Mouse (Mus musculus): Measurements from ENCODE around the gene Actl10. TPM values are rescaled to one million over a fixed set of nuclear protein-coding genes. Genes with fewer than 3 reads are reported as not detected.

Gene Actl10
- polyA plus RNA-seq, 1 experiment from 2014 or later = 0.17 TPM

Other genes with a start within 250 kb of the Actl10 start
- gene Bpifb9b, start 244.5 kb upstream of the Actl10 start, polyA plus RNA-seq (2015; fragmentation: Nextera tagmentation; extraction: Ambion mirVana) = 1.2 TPM in 2 replicates
- 20.1 and 21.1 TPM in 2 replicates for gene Cdk5rap1, start 178.8 kb upstream of the Actl10 start, polyA plus RNA-seq (2015; fragmentation: Nextera tagmentation; extraction: Ambion mirVana)
- 12.1 and 12.8 TPM in 2 replicates for gene Snta1, start 143.7 kb upstream of the Actl10 start, polyA plus RNA-seq (2015; fragmentation: Nextera tagmentation; extraction: Ambion mirVana)
- gene Cbfa2t2, start 115.3 kb upstream of the Actl10 start, polyA plus RNA-seq (2015; fragmentation: Nextera tagmentation; extraction: Ambion mirVana) = 40.9 and 43.6 TPM in 2 replicates
- 0.83 and 1.3 TPM in 2 replicates for gene 1700003F12Rik, start 4.7 kb upstream of the Actl10 start, polyA plus RNA-seq (2015; fragmentation: Nextera tagmentation; extraction: Ambion mirVana)
- gene Necab3, start 7.1 kb downstream of the Actl10 start, polyA plus RNA-seq (2015; fragmentation: Nextera tagmentation; extraction: Ambion mirVana) = 3.4 and 4.3 TPM in 2 replicates
- 24.6 and 25.5 TPM in 2 replicates for gene E2f1, start 18.1 kb downstream of the Actl10 start, polyA plus RNA-seq (2015; fragmentation: Nextera tagmentation; extraction: Ambion mirVana)
- gene Pxmp4, start 51.9 kb downstream of the Actl10 start, polyA plus RNA-seq (2015; fragmentation: Nextera tagmentation; extraction: Ambion mirVana) = 30.5 and 33.1 TPM in 2 replicates
- gene Zfp341, start 61.5 kb downstream of the Actl10 start, polyA plus RNA-seq (2015; fragmentation: Nextera tagmentation; extraction: Ambion mirVana) = 1.6 and 2.0 TPM in 2 replicates
- 0.49 TPM in 1 of 2 replicates, not detected in the other for gene 4930519P11Rik, start 61.7 kb downstream of the Actl10 start, polyA plus RNA-seq (2015; fragmentation: Nextera tagmentation; extraction: Ambion mirVana)
- 38.1 and 47.7 TPM in 2 replicates for gene Chmp4b, start 99.9 kb downstream of the Actl10 start, polyA plus RNA-seq (2015; fragmentation: Nextera tagmentation; extraction: Ambion mirVana)
- gene Gm14214, start 218.3 kb downstream of the Actl10 start, polyA plus RNA-seq (2015; fragmentation: Nextera tagmentation; extraction: Ambion mirVana) = not detected in 2 replicates
- 49.4 TPM in 2 replicates for gene Raly, start 239.3 kb downstream of the Actl10 start, polyA plus RNA-seq (2015; fragmentation: Nextera tagmentation; extraction: Ambion mirVana)
- gene a, start 239.6 kb downstream of the Actl10 start, polyA plus RNA-seq (2015; fragmentation: Nextera tagmentation; extraction: Ambion mirVana) = 18.8 and 20.1 TPM in 2 replicates